Mouse (Mus musculus) central nervous system, embryonic 11.5 days (tissue): ENCODE data around the gene Tnfaip3. TPM values are rescaled to one million over a fixed set of nuclear protein-coding genes. Genes with fewer than 3 reads are reported as not detected.

Experiments
- polyA plus RNA-seq: library from polyadenylated mRNA; depleted of rRNA; stranded (reverse); fragments of >200 nt; gene quantifications from 2 replicates; pipeline ENCODE4 v1.2.3, GENCODE M21; 2012; rRNA removed

Tnfaip3 gene
- 1.3 and 1.8 TPM in 2 replicates for polyA plus RNA-seq

GRCm38 (mm10) chr10:19015257-19015862 is at the start of gene Tnfaip3:
TSS of gene Tnfaip3 (minus strand) at chr10:19015657.

Other genes starting within 250 kb of the Tnfaip3 start
- gene Gm4922, start 228.9 kb downstream of the Tnfaip3 start, polyA plus RNA-seq = not detected in 2 replicates
- gene Perp, start 170.6 kb downstream of the Tnfaip3 start, polyA plus RNA-seq = 2.8 and 7.7 TPM in 2 replicates